Mouse (Mus musculus): ENCODE results near the gene Ankrd13d.

GRCm38 (mm10) chr19:4321622-4322021 lies 38.7 kb upstream of the Ankrd13d start:
- TF ChIP-seq CTCF (IDR thresholded peaks at IDR 0.05; ENCODE audit: extremely low read depth, insufficient read depth, insufficient read length, insufficient replicate concordance), result no peak
- TF ChIP-seq POLR2A (IDR thresholded peaks at IDR 0.05; ENCODE audit: low read depth, low read length), result no peak
